Mouse (Mus musculus) heart, postnatal 0 days (tissue): ENCODE data around the gene Vasn.

Experiments
- CTCF ChIP-seq: IDR thresholded peaks from 2 replicates; pipeline ENCODE4 v1.5.1; 2016; ENCODE audit warnings: antibody characterized with exemption, control low read depth, low read depth
- EP300 ChIP-seq: IDR thresholded peaks from 2 replicates; pipeline ENCODE4 v1.6.1; 2016; ENCODE audit warnings: antibody characterized with exemption, low read depth

GRCm38 (mm10) chr16:4665726-4666125 lies 26.0 kb downstream of the Vasn start:
- TF ChIP-seq EP300 (no peak), CTCF (no peak)
